Mouse (Mus musculus) CH12.LX (cell line): ENCODE data around the gene Ucn3. TPM values are rescaled to one million over a fixed set of nuclear protein-coding genes. Genes with fewer than 3 reads are reported as not detected.

Experiments used
- DNase-seq: peaks from one replicate; pipeline ENCODE4 v3.0.0-alpha.2; 2013; ENCODE audit errors: extremely low read depth
- H3K27ac ChIP-seq: 2 replicates; pipeline ENCODE4 v1.5.1; 2012; ENCODE audit warnings: low read depth, mild to moderate bottlenecking, control low read depth, moderate library complexity; ENCODE audit not compliant: insufficient read depth
- H3K27me3 ChIP-seq: replicated peaks from 2 replicates; pipeline ENCODE3; 2012; ENCODE audit warnings: inconsistent platforms
- H3K36me3 ChIP-seq, 2 experiments: replicated peaks in 1 of 2; 2 replicates each; pipeline versions ENCODE3 to v1.6.1; 2012; ENCODE audit warnings: inconsistent platforms in 1 of 2, low read length in 1 of 2, mild to moderate bottlenecking in 1 of 2, mixed read lengths in 1 of 2, moderate library complexity in 1 of 2; ENCODE audit not compliant: control insufficient read depth in 1 of 2, insufficient read depth in 1 of 2
- H3K4me1 ChIP-seq, 2 experiments: 2 replicates each; pipeline ENCODE4 v1.6.1; 2012; ENCODE audit warnings: inconsistent platforms in 1 of 2, moderate library complexity in 1 of 2; ENCODE audit not compliant: insufficient read depth in 2 of 2, control insufficient read depth in 1 of 2
- H3K4me2 ChIP-seq: 2 replicates; pipeline ENCODE4 v1.6.1; 2012; ENCODE audit warnings: low read depth, mild to moderate bottlenecking, control low read depth; ENCODE audit not compliant: poor library complexity, insufficient read depth, severe bottlenecking
- H3K4me3 ChIP-seq, 3 experiments: fragments of 150-350 bp in 1 of 3; sonication (generic) in 1 of 3; replicated peaks in 1 of 3; 2 replicates each; pipeline versions ENCODE3 to v1.5.1; 2011 to 2012; ENCODE audit warnings: low read depth in 2 of 3, low read length in 2 of 3, mild to moderate bottlenecking in 2 of 3, moderate library complexity in 2 of 3, control low read depth in 1 of 3, improper control_type of control experiment in 1 of 3, inconsistent platforms in 1 of 3, mixed read lengths in 1 of 3; ENCODE audit not compliant: poor library complexity in 1 of 3
- H3K79me2 ChIP-seq: replicated peaks from 2 replicates; pipeline ENCODE4 v1.6.1; 2012; ENCODE audit warnings: mild to moderate bottlenecking, moderate library complexity; ENCODE audit not compliant: control insufficient read depth, poor library complexity, insufficient read depth, severe bottlenecking; ENCODE audit errors: extremely low read depth
- H3K9ac ChIP-seq: 2 replicates; pipeline ENCODE4 v1.6.1; 2012; ENCODE audit warnings: low read depth, mild to moderate bottlenecking, control low read depth, moderate library complexity; ENCODE audit not compliant: insufficient read depth
- H3K9me3 ChIP-seq: replicated peaks from 2 replicates; pipeline ENCODE3; 2012; ENCODE audit warnings: low read length, inconsistent platforms, mixed read lengths
- BHLHE40 ChIP-seq: IDR thresholded peaks from 2 replicates; pipeline ENCODE4 v1.6.1; 2011; ENCODE audit warnings: mild to moderate bottlenecking, low read depth, low read length, improper control_type of control experiment
- CTCF ChIP-seq, 2 experiments: IDR thresholded peaks in 1 of 2; conservative IDR thresholded peaks in 1 of 2; 2 replicates each; pipeline ENCODE4 v1.5.1; 2011 to 2012; ENCODE audit warnings: low read depth in 2 of 2, low read length in 2 of 2, improper control_type of control experiment in 1 of 2, inconsistent platforms in 1 of 2, mild to moderate bottlenecking in 1 of 2, moderate library complexity in 1 of 2
- E2F4 ChIP-seq: IDR thresholded peaks from 2 replicates; pipeline ENCODE4 v1.6.1; 2011; ENCODE audit warnings: low read depth, low read length, improper control_type of control experiment; ENCODE audit not compliant: insufficient replicate concordance
- EP300 ChIP-seq: IDR thresholded peaks from 2 replicates; pipeline ENCODE4 v1.6.1; 2011; ENCODE audit warnings: low read length, improper control_type of control experiment
- GABPA ChIP-seq: IDR thresholded peaks from 2 replicates; pipeline ENCODE4 v1.6.1; 2012; ENCODE audit warnings: low read depth, low read length, improper control_type of control experiment, inconsistent platforms; ENCODE audit not compliant: insufficient replicate concordance
- JUND ChIP-seq: conservative IDR thresholded peaks from 2 replicates; pipeline ENCODE4 v1.6.1; 2011; ENCODE audit warnings: low read depth, low read length, improper control_type of control experiment
- MEF2A ChIP-seq: IDR thresholded peaks from 2 replicates; pipeline ENCODE4 v1.6.1; 2014; ENCODE audit warnings: low read depth, mild to moderate bottlenecking, inconsistent platforms, low read length, improper control_type of control experiment, borderline replicate concordance
- POLR2AphosphoS2 ChIP-seq: IDR thresholded peaks from 2 replicates; pipeline ENCODE4 v1.6.1; 2011; ENCODE audit warnings: low read depth, low read length, improper control_type of control experiment
- RAD21 ChIP-seq: IDR thresholded peaks from 2 replicates; pipeline ENCODE4 v1.6.1; 2011; ENCODE audit warnings: low read depth, mild to moderate bottlenecking, low read length, improper control_type of control experiment, moderate library complexity
- RCOR1 ChIP-seq: conservative IDR thresholded peaks from 2 replicates; pipeline ENCODE4 v1.6.1; 2012; ENCODE audit warnings: low read depth, mild to moderate bottlenecking, inconsistent platforms, low read length, improper control_type of control experiment
- SMC3 ChIP-seq: IDR thresholded peaks from 2 replicates; pipeline ENCODE4 v1.6.1; 2011; ENCODE audit warnings: low read depth, low read length, improper control_type of control experiment
- TCF12 ChIP-seq: IDR thresholded peaks from 2 replicates; pipeline ENCODE4 v1.6.1; 2014; ENCODE audit warnings: low read depth, mild to moderate bottlenecking, inconsistent platforms, low read length, improper control_type of control experiment
- USF2 ChIP-seq: conservative IDR thresholded peaks from 2 replicates; pipeline ENCODE4 v1.6.1; 2011; ENCODE audit warnings: low read depth, low read length, improper control_type of control experiment
- ZC3H11A ChIP-seq: IDR thresholded peaks from 2 replicates; pipeline ENCODE4 v1.6.1; 2012; ENCODE audit warnings: low read depth, mild to moderate bottlenecking, inconsistent platforms, low read length, improper control_type of control experiment
- ZMIZ1 ChIP-seq: IDR thresholded peaks from 2 replicates; pipeline ENCODE4 v1.6.1; 2012; ENCODE audit warnings: low read depth, mild to moderate bottlenecking, inconsistent platforms, low read length, improper control_type of control experiment
- dilution Hi-C: fragments of 300-500 bp; cut with MboI; formaldehyde crosslinking; loops from 2 replicates; pipeline ENCODE4 v1.14.3; 2020; ENCODE audit warnings: low sequenced_read_pairs; ENCODE audit not compliant: extremely low pct_unique_long_range_greater_than_20kb, extremely low pct_ligation_motif_present
- in situ Hi-C: fragments of 300-500 bp; cut with MboI; formaldehyde crosslinking; loops from 3 replicates; pipeline ENCODE4 v1.14.3; 2019; ENCODE audit warnings: low sequenced_read_pairs, low pct_ligation_motif_present, low pct_unique_long_range_greater_than_20kb, mixed read lengths
- polyA plus RNA-seq: library from polyadenylated mRNA; unstranded; fragments of >175 nt; gene quantifications from 2 replicates; pipeline ENCODE4 v1.2.1, GENCODE M21; 2012; ENCODE audit warnings: low read depth; ENCODE audit not compliant: insufficient read length
- total RNA-seq, 2 experiments: library from RNA; depleted of rRNA; stranded (reverse); fragments of 300-350 nt in 1 of 2; fragments of >200 nt in 1 of 2; gene quantifications; 2 replicates each; pipeline ENCODE4 v1.2.3; 2012 to 2014

The Ucn3 gene
- total and polyA plus RNA-seq, 3 experiments, result not detected

GRCm38 (mm10) chr13:3896913-3897312, 48.2 kb downstream of the Ucn3 start:
- dilution Hi-C loops, result no loop called here
- peaks cover 11 to 47% of the 10 kb centered on the region in 2 experiments for H3K36me3 ChIP-seq

GRCm38 (mm10) chr13:3896032-3896431, 49.1 kb downstream of the Ucn3 start:
- no peaks in the 10 kb centered on the region for H3K27me3 ChIP-seq
- H3K4me3 ChIP-seq, result no peak overlapping the region
- peaks cover 10% of the 10 kb centered on the region; the same call in 1 of the 2 replicates for H3K79me2 ChIP-seq
- in situ Hi-C loops (loop anchor here (5.0 to 25.0 kb wide), 2 partner anchors 134 to 229 kb away; no protein-coding TSS in a partner anchor), dilution Hi-C loops (no loop called here)
- H3K4me2 ChIP-seq, result no peak overlapping the region
- no peak for TF ChIP-seq USF2
- TF ChIP-seq POLR2AphosphoS2, result no peak
- no peak for TF ChIP-seq GABPA
- no peak for DNase-seq
- H3K9me3 ChIP-seq, result no peaks in the 10 kb centered on the region
- H3K9ac ChIP-seq, result no peak overlapping the region
- peaks cover 8 to 16% of the 10 kb centered on the region in 2 experiments for H3K4me1 ChIP-seq
- H3K36me3 ChIP-seq, result peaks cover 11 to 50% of the 10 kb centered on the region in 2 experiments
- H3K27ac ChIP-seq, result no peak overlapping the region

More at GRCm38 (mm10) chr13:3896913-3897312, 48.2 kb downstream of the Ucn3 start:
- no peaks in the 10 kb centered on the region for H3K9me3 ChIP-seq
- peaks cover 5% of the 10 kb centered on the region; the same call in 1 of the 2 replicates for H3K79me2 ChIP-seq
- no peak overlapping the region for H3K4me3 ChIP-seq
- DNase-seq, result peak; percentile 71
- H3K27me3 ChIP-seq, result no peaks in the 10 kb centered on the region
- in situ Hi-C loops, result loop anchor here (5.0 to 25.0 kb wide), 2 partner anchors 135 to 230 kb away; no protein-coding TSS in a partner anchor
- no peak overlapping the region for H3K4me2 ChIP-seq
- TF ChIP-seq RCOR1 (no peak), ZC3H11A (peak; percentile 61), E2F4 (no peak), CTCF (conservative IDR thresholded peaks at IDR 0.05 in 1 of 2, IDR thresholded peaks at IDR 0.05 in 1 of 2; ENCODE audit: low read depth in 2 of 2, low read length in 2 of 2) (peak; percentile 90 to 95), TCF12 (no peak), RAD21 (peak; percentile 94), SMC3 (peak; percentile 85), JUND (no peak)
- no peak overlapping the region for H3K27ac ChIP-seq
- no peak overlapping the region for H3K9ac ChIP-seq
- H3K4me1 ChIP-seq, result peaks cover 4 to 8% of the 10 kb centered on the region in 2 experiments; a peak in 1 of 4 replicates

- DNase-seq, result no peak
- dilution Hi-C loops (no loop called here), in situ Hi-C loops (loop anchor here (5.0 to 25.0 kb wide), 2 partner anchors 133 to 228 kb away; no protein-coding TSS in a partner anchor)
- Histone ChIP-seq H3K4me3 (no peak overlapping the region), H3K27me3 (no peaks in the 10 kb centered on the region), H3K4me1 (peaks cover 8 to 21% of the 10 kb centered on the region in 2 experiments), H3K27ac (no peak overlapping the region), H3K9me3 (no peaks in the 10 kb centered on the region), H3K79me2 (peaks cover 12% of the 10 kb centered on the region; the same call in 1 of the 2 replicates), H3K36me3 (peaks cover 11 to 46% of the 10 kb centered on the region in 2 experiments), H3K4me2 (no peak overlapping the region), H3K9ac (no peak overlapping the region)
- TF ChIP-seq MEF2A, result no peak
- TF ChIP-seq ZMIZ1, result no peak
- no peak for TF ChIP-seq BHLHE40
- TF ChIP-seq EP300, result no peak
Observed at GRCm38 (mm10) chr13:3895397-3895980, 49.7 kb downstream of the Ucn3 start.
